Mouse (Mus musculus) MEL (cell line): ENCODE data around the gene Smtn. TPM values are rescaled to one million over a fixed set of nuclear protein-coding genes. Genes with fewer than 3 reads are reported as not detected.

Experiments
- DNase-seq: peaks from one replicate; pipeline ENCODE4 v3.0.0; 2011; ENCODE audit warnings: low read depth, low spot score
- H3K27ac ChIP-seq: 2 replicates; pipeline ENCODE4 v1.5.1; 2012; ENCODE audit warnings: low read depth, mild to moderate bottlenecking, control low read depth, low read length, moderate library complexity; ENCODE audit not compliant: control insufficient read depth
- H3K27me3 ChIP-seq, 2 experiments: fragments of 150-350 bp in 1 of 2; sonication (generic) in 1 of 2; 2 replicates each; pipeline ENCODE4 v1.6.1; 2012; ENCODE audit warnings: low read length in 2 of 2, mild to moderate bottlenecking in 2 of 2, improper control_type of control experiment in 1 of 2, moderate library complexity in 1 of 2; ENCODE audit not compliant: insufficient read depth in 2 of 2, control insufficient read depth in 1 of 2
- H3K36me3 ChIP-seq, 2 experiments: 2 replicates each; pipeline ENCODE4 v1.6.1; 2012 to 2014; ENCODE audit warnings: low read length in 2 of 2, improper control_type of control experiment in 1 of 2, inconsistent platforms in 1 of 2, mild to moderate bottlenecking in 1 of 2; ENCODE audit not compliant: insufficient read depth in 2 of 2, control insufficient read depth in 1 of 2
- H3K4me1 ChIP-seq, 2 experiments: fragments of 150-350 bp in 1 of 2; sonication (generic) in 1 of 2; 2 replicates each; pipeline ENCODE4 v1.6.1; 2012; ENCODE audit warnings: low read length in 2 of 2, improper control_type of control experiment in 1 of 2, mild to moderate bottlenecking in 1 of 2; ENCODE audit not compliant: insufficient read depth in 2 of 2, control insufficient read depth in 1 of 2
- H3K4me3 ChIP-seq, 2 experiments: fragments of 150-350 bp in 1 of 2; sonication (generic) in 1 of 2; 2 replicates each; pipeline ENCODE4 v1.5.1; 2012; ENCODE audit warnings: low read depth in 2 of 2, low read length in 2 of 2, mild to moderate bottlenecking in 2 of 2, moderate library complexity in 2 of 2, control low read depth in 1 of 2, improper control_type of control experiment in 1 of 2; ENCODE audit not compliant: control insufficient read depth in 1 of 2, insufficient read depth in 1 of 2
- H3K79me2 ChIP-seq: 2 replicates; pipeline ENCODE4 v1.6.1; 2012; ENCODE audit warnings: mild to moderate bottlenecking, low read length, moderate library complexity; ENCODE audit not compliant: control insufficient read depth, poor library complexity, insufficient read depth
- H3K9ac ChIP-seq: 2 replicates; pipeline ENCODE4 v1.6.1; 2012; ENCODE audit warnings: low read depth, mild to moderate bottlenecking, control low read depth, low read length, moderate library complexity; ENCODE audit not compliant: control insufficient read depth, poor library complexity, severe bottlenecking
- H3K9me3 ChIP-seq: fragments of 150-350 bp; sonication (generic); replicated peaks from 2 replicates; pipeline ENCODE4 v1.6.1; 2012; ENCODE audit warnings: mild to moderate bottlenecking, low read length, improper control_type of control experiment, moderate library complexity; ENCODE audit not compliant: insufficient read depth
- BHLHE40 ChIP-seq: IDR thresholded peaks from 2 replicates; pipeline ENCODE4 v1.6.1; 2012; ENCODE audit warnings: low read depth, mild to moderate bottlenecking, inconsistent platforms, low read length, improper control_type of control experiment, borderline replicate concordance
- CHD1 ChIP-seq: IDR thresholded peaks from 2 replicates; pipeline ENCODE4 v1.6.1; 2012; ENCODE audit warnings: low read depth, mild to moderate bottlenecking, inconsistent platforms, low read length, improper control_type of control experiment
- CHD2 ChIP-seq: IDR thresholded peaks from 2 replicates; pipeline ENCODE4 v1.6.1; 2011; ENCODE audit warnings: low read length, improper control_type of control experiment
- CTCF ChIP-seq, 3 experiments: IDR thresholded peaks in 2 of 3; conservative IDR thresholded peaks in 1 of 3; 2 replicates each; pipeline ENCODE4 v1.5.1; 2011 to 2012; ENCODE audit warnings: low read length in 3 of 3, low read depth in 2 of 3, mild to moderate bottlenecking in 2 of 3, improper control_type of control experiment in 1 of 3, inconsistent platforms in 1 of 3, mixed read lengths in 1 of 3, moderate library complexity in 1 of 3; ENCODE audit not compliant: control insufficient read depth in 1 of 3, insufficient read depth in 1 of 3, poor library complexity in 1 of 3, severe bottlenecking in 1 of 3
- E2F4 ChIP-seq: IDR thresholded peaks from 2 replicates; pipeline ENCODE4 v1.6.1; 2011; ENCODE audit warnings: low read depth, low read length, improper control_type of control experiment, borderline replicate concordance
- ELF1 ChIP-seq: IDR thresholded peaks from 2 replicates; pipeline ENCODE4 v1.6.1; 2014; ENCODE audit warnings: low read depth, mild to moderate bottlenecking, inconsistent platforms, low read length, improper control_type of control experiment, moderate library complexity
- EP300 ChIP-seq, 2 experiments: IDR thresholded peaks; 2 replicates each; pipeline ENCODE4 v1.6.1; 2011; ENCODE audit warnings: improper control_type of control experiment in 2 of 2, low read length in 2 of 2, low read depth in 1 of 2, mild to moderate bottlenecking in 1 of 2
- ETS1 ChIP-seq: IDR thresholded peaks from 2 replicates; pipeline ENCODE4 v1.6.1; 2012; ENCODE audit warnings: low read depth, mild to moderate bottlenecking, inconsistent platforms, low read length, improper control_type of control experiment, moderate library complexity
- GABPA ChIP-seq: IDR thresholded peaks from 2 replicates; pipeline ENCODE4 v1.6.1; 2012; ENCODE audit warnings: low read depth, mild to moderate bottlenecking, inconsistent platforms, low read length, improper control_type of control experiment, moderate library complexity
- GATA1 ChIP-seq: IDR thresholded peaks from 2 replicates; pipeline ENCODE4 v1.6.1; 2011; ENCODE audit warnings: low read depth, low read length, improper control_type of control experiment
- HCFC1 ChIP-seq: IDR thresholded peaks from 2 replicates; pipeline ENCODE4 v1.6.1; 2012; ENCODE audit warnings: low read depth, mild to moderate bottlenecking, inconsistent platforms, low read length, improper control_type of control experiment, moderate library complexity
- JUND ChIP-seq: IDR thresholded peaks from 2 replicates; pipeline ENCODE4 v1.6.1; 2011; ENCODE audit warnings: low read depth, mild to moderate bottlenecking, improper control_type of control experiment, low read length
- KAT2A ChIP-seq: conservative IDR thresholded peaks from 2 replicates; pipeline ENCODE4 v1.6.1; 2012; ENCODE audit warnings: low read depth, low read length, improper control_type of control experiment, inconsistent platforms
- MAFK ChIP-seq: IDR thresholded peaks from 2 replicates; pipeline ENCODE4 v1.6.1; 2011; ENCODE audit warnings: low read depth, mild to moderate bottlenecking, low read length, improper control_type of control experiment, borderline replicate concordance
- MAX ChIP-seq: IDR thresholded peaks from 2 replicates; pipeline ENCODE4 v1.6.1; 2011; ENCODE audit warnings: low read length, improper control_type of control experiment
- MAZ ChIP-seq: IDR thresholded peaks from 2 replicates; pipeline ENCODE4 v1.6.1; 2012; ENCODE audit warnings: low read depth, mild to moderate bottlenecking, inconsistent platforms, low read length, improper control_type of control experiment
- MEF2A ChIP-seq: IDR thresholded peaks from 2 replicates; pipeline ENCODE4 v1.6.1; 2014; ENCODE audit warnings: low read depth, mild to moderate bottlenecking, inconsistent platforms, low read length, improper control_type of control experiment; ENCODE audit not compliant: poor library complexity, insufficient replicate concordance, severe bottlenecking; ENCODE audit errors: extremely low read depth
- MXI1 ChIP-seq: IDR thresholded peaks from 2 replicates; pipeline ENCODE4 v1.6.1; 2011; ENCODE audit warnings: mild to moderate bottlenecking, low read depth, low read length, improper control_type of control experiment
- MYB ChIP-seq: IDR thresholded peaks from 2 replicates; pipeline ENCODE4 v1.6.1; 2011; ENCODE audit warnings: mild to moderate bottlenecking, low read depth, low read length, improper control_type of control experiment
- NELFE ChIP-seq: IDR thresholded peaks from 2 replicates; pipeline ENCODE4 v1.6.1; 2011; ENCODE audit warnings: low read depth, low read length, improper control_type of control experiment
- NRF1 ChIP-seq: IDR thresholded peaks from 2 replicates; pipeline ENCODE4 v1.6.1; 2014; ENCODE audit warnings: low read depth, mild to moderate bottlenecking, inconsistent platforms, low read length, improper control_type of control experiment, moderate library complexity; ENCODE audit not compliant: poor library complexity, insufficient read depth, severe bottlenecking
- POLR2A ChIP-seq, 2 experiments: IDR thresholded peaks; 2 replicates each; pipeline ENCODE4 v1.6.1; 2011 to 2012; ENCODE audit warnings: low read length in 2 of 2, mild to moderate bottlenecking in 2 of 2, control low read depth in 1 of 2, improper control_type of control experiment in 1 of 2, low read depth in 1 of 2, moderate library complexity in 1 of 2; ENCODE audit not compliant: control insufficient read depth in 1 of 2, insufficient read depth in 1 of 2, poor library complexity in 1 of 2
- POLR2AphosphoS2 ChIP-seq: IDR thresholded peaks from 2 replicates; pipeline ENCODE4 v1.6.1; 2011; ENCODE audit warnings: low read length, improper control_type of control experiment
- POLR2AphosphoS5 ChIP-seq: IDR thresholded peaks from 2 replicates; pipeline ENCODE4 v1.6.1; 2012; ENCODE audit warnings: low read depth, borderline replicate concordance, mild to moderate bottlenecking, inconsistent platforms, low read length, moderate library complexity, mixed read lengths
- RAD21 ChIP-seq: IDR thresholded peaks from 2 replicates; pipeline ENCODE4 v1.6.1; 2011; ENCODE audit warnings: mild to moderate bottlenecking, low read depth, low read length, improper control_type of control experiment
- RCOR1 ChIP-seq: IDR thresholded peaks from 2 replicates; pipeline ENCODE4 v1.6.1; 2012; ENCODE audit warnings: low read depth, mild to moderate bottlenecking, inconsistent platforms, low read length, improper control_type of control experiment
- SIN3A ChIP-seq: IDR thresholded peaks from 2 replicates; pipeline ENCODE4 v1.6.1; 2012; ENCODE audit warnings: low read length, improper control_type of control experiment, inconsistent platforms
- SMC3 ChIP-seq: IDR thresholded peaks from 2 replicates; pipeline ENCODE4 v1.6.1; 2011; ENCODE audit warnings: low read depth, low read length, improper control_type of control experiment
- TAL1 ChIP-seq: IDR thresholded peaks from 2 replicates; pipeline ENCODE4 v1.6.1; 2012; ENCODE audit warnings: mild to moderate bottlenecking, inconsistent platforms, low read length, moderate library complexity, mixed read lengths
- TBP ChIP-seq: IDR thresholded peaks from 2 replicates; pipeline ENCODE4 v1.8.0; 2011; ENCODE audit warnings: low read depth, low read length, improper control_type of control experiment
- TCF12 ChIP-seq: IDR thresholded peaks from 2 replicates; pipeline ENCODE4 v1.6.1; 2014; ENCODE audit warnings: low read depth, mild to moderate bottlenecking, inconsistent platforms, low read length, improper control_type of control experiment, moderate library complexity
- UBTF ChIP-seq: IDR thresholded peaks from 2 replicates; pipeline ENCODE4 v1.6.1; 2012; ENCODE audit warnings: low read depth, mild to moderate bottlenecking, inconsistent platforms, low read length, improper control_type of control experiment, moderate library complexity, borderline replicate concordance; ENCODE audit not compliant: insufficient read depth
- USF1 ChIP-seq: IDR thresholded peaks from 2 replicates; pipeline ENCODE4 v1.6.1; 2014; ENCODE audit warnings: low read depth, mild to moderate bottlenecking, inconsistent platforms, low read length, improper control_type of control experiment, moderate library complexity
- USF2 ChIP-seq, 2 experiments: IDR thresholded peaks; 2 replicates each; pipeline ENCODE4 v1.6.1; 2011 to 2012; ENCODE audit warnings: improper control_type of control experiment in 2 of 2, low read length in 2 of 2, borderline replicate concordance in 1 of 2, inconsistent platforms in 1 of 2, low read depth in 1 of 2, mild to moderate bottlenecking in 1 of 2; ENCODE audit not compliant: insufficient read depth in 1 of 2
- ZC3H11A ChIP-seq: IDR thresholded peaks from 2 replicates; pipeline ENCODE4 v1.6.1; 2012; ENCODE audit warnings: low read depth, mild to moderate bottlenecking, inconsistent platforms, low read length, improper control_type of control experiment
- ZKSCAN1 ChIP-seq: IDR thresholded peaks from 2 replicates; pipeline ENCODE4 v1.6.1; 2012; ENCODE audit warnings: low read depth, mild to moderate bottlenecking, inconsistent platforms, low read length, improper control_type of control experiment, moderate library complexity
- ZMIZ1 ChIP-seq: IDR thresholded peaks from 2 replicates; pipeline ENCODE4 v1.6.1; 2012; ENCODE audit warnings: low read depth, mild to moderate bottlenecking, inconsistent platforms, low read length, improper control_type of control experiment, moderate library complexity
- ZNF384 ChIP-seq: IDR thresholded peaks from 2 replicates; pipeline ENCODE4 v1.6.1; 2012; ENCODE audit warnings: low read depth, mild to moderate bottlenecking, inconsistent platforms, low read length, improper control_type of control experiment
- polyA plus RNA-seq, 2 experiments: library from polyadenylated mRNA; stranded (reverse) in 1 of 2; unstranded in 1 of 2; fragments of >175 nt in 1 of 2; fragments of >200 nt in 1 of 2; gene quantifications; 2 replicates each; pipeline versions ENCODE4 v1.2.1 to v1.2.4; 2012; ENCODE audit warnings: low replicate concordance in 2 of 2, low read depth in 1 of 2; ENCODE audit not compliant: insufficient read length in 2 of 2, insufficient read depth in 1 of 2, missing spikeins in 1 of 2
- total RNA-seq: library from RNA; depleted of rRNA; stranded (reverse); fragments of 300-350 nt; gene quantifications from 2 replicates; pipeline ENCODE4 v1.2.3, GENCODE M21; 2012

Smtn gene
- total and polyA plus RNA-seq, 3 experiments = 203 to 370 TPM; not detected in 1

- Histone ChIP-seq H3K27me3 (peaks cover 0 to 3% of the 10 kb centered on the region in 2 experiments; a peak in 2 of 4 replicates), H3K9ac (no peak overlapping the region), H3K36me3 (no peaks in the 10 kb centered on the region; a peak in 2 of 4 replicates), H3K79me2 (no peaks in the 10 kb centered on the region), H3K9me3 (no peaks in the 10 kb centered on the region), H3K4me3 (no peak overlapping the region), H3K27ac (no peak overlapping the region), H3K4me1 (peaks cover 0 to 5% of the 10 kb centered on the region in 2 experiments; a peak in 1 of 4 replicates)
- DNase-seq = peak; percentile 42
- TF ChIP-seq POLR2AphosphoS5 (no peak), CTCF (IDR thresholded peaks at IDR 0.05 in 2 of 3, conservative IDR thresholded peaks at IDR 0.05 in 1 of 3; ENCODE audit: control insufficient read depth in 1 of 3, insufficient read depth in 1 of 3, low read depth in 2 of 3, low read length in 3 of 3, poor library complexity in 1 of 3, severe bottlenecking in 1 of 3) (no peak), USF1 (no peak), ZMIZ1 (no peak), TBP (no peak), E2F4 (no peak), MAFK (no peak), ETS1 (peak; percentile 69; the same call in 1 of the 2 replicates), RAD21 (no peak), ZC3H11A (no peak), UBTF (no peak), HCFC1 (no peak), CHD1 (no peak), JUND (no peak), SIN3A (peak; percentile 31; the same call in 1 of the 2 replicates), GABPA (no peak), USF2 (IDR thresholded peaks at IDR 0.05; ENCODE audit: borderline replicate concordance in 1 of 2, insufficient read depth in 1 of 2, low read depth in 1 of 2, low read length in 2 of 2) (no peak), NRF1 (no peak), TCF12 (peak; percentile 17; the same call in 1 of the 2 replicates), GATA1 (no peak), RCOR1 (no peak), POLR2AphosphoS2 (no peak), CHD2 (no peak), EP300 (IDR thresholded peaks at IDR 0.05; ENCODE audit: low read depth in 1 of 2, low read length in 2 of 2) (peak; percentile 26 to 29; a peak in 2 of 4 replicates), SMC3 (no peak), ZKSCAN1 (no peak), MAZ (no peak), MAX (peak; percentile 68; the same call in 1 of the 2 replicates), MXI1 (peak; percentile 61; the same call in 1 of the 2 replicates), MYB (no peak), BHLHE40 (0 out of 2 replicates have a peak, but pooled peaks have one; percentile 44), MEF2A (no peak), NELFE (no peak), POLR2A (IDR thresholded peaks at IDR 0.05; ENCODE audit: control insufficient read depth in 1 of 2, insufficient read depth in 1 of 2, low read depth in 1 of 2, low read length in 2 of 2, poor library complexity in 1 of 2) (no peak), KAT2A (no peak), ELF1 (no peak), ZNF384 (no peak), TAL1 (no peak)
Measured at GRCm38 (mm10) chr11:3557852-3558251, 17.4 kb upstream of the Smtn start.
